Mouse (Mus musculus) midbrain, embryonic 16.5 days (tissue): ENCODE measurements around the gene Dhrs4. TPM values are rescaled to one million over a fixed set of nuclear protein-coding genes. Genes with fewer than 3 reads are reported as not detected.

Source experiments
- ATAC-seq: fragments of 200-750 bp; cut with Nextera tagmentation; 2 replicates; pipeline ENCODE4 v1.8.0; 2017; ENCODE audit warnings: moderate TSS enrichment
- H3K27ac ChIP-seq: fragments of 300-500 bp; sonication (generic); 2 replicates; pipeline ENCODE4 v1.5.1; 2014; ENCODE audit warnings: mild to moderate bottlenecking, low read length, mixed read lengths
- H3K27me3 ChIP-seq: fragments of 300-500 bp; sonication (generic); 2 replicates; pipeline ENCODE4 v1.6.1; 2014; ENCODE audit warnings: low read depth, low read length, mixed read lengths; ENCODE audit not compliant: control insufficient read depth, insufficient read depth
- H3K36me3 ChIP-seq: fragments of 300-500 bp; sonication (generic); 2 replicates; pipeline ENCODE4 v1.6.1; 2014; ENCODE audit warnings: mild to moderate bottlenecking, low read length, moderate library complexity, mixed read lengths; ENCODE audit not compliant: control insufficient read depth, insufficient read depth
- H3K4me1 ChIP-seq: fragments of 300-500 bp; sonication (generic); 2 replicates; pipeline ENCODE4 v1.6.1; 2014; ENCODE audit warnings: mild to moderate bottlenecking, low read length, mixed read lengths; ENCODE audit not compliant: control insufficient read depth, insufficient read depth
- H3K4me2 ChIP-seq: fragments of 300-500 bp; sonication (generic); 2 replicates; pipeline ENCODE4 v1.6.1; 2014; ENCODE audit warnings: mild to moderate bottlenecking, low read length, mixed read lengths
- H3K4me3 ChIP-seq: fragments of 300-500 bp; sonication (generic); 2 replicates; pipeline ENCODE4 v1.5.1; 2014; ENCODE audit warnings: low read depth, mild to moderate bottlenecking, low read length, moderate library complexity, mixed read lengths
- H3K9ac ChIP-seq: fragments of 300-500 bp; sonication (generic); 2 replicates; pipeline ENCODE4 v1.6.1; 2014; ENCODE audit warnings: low read depth, low read length, mixed read lengths
- H3K9me3 ChIP-seq: fragments of 300-500 bp; sonication (generic); replicated peaks from 2 replicates; pipeline ENCODE4 v1.6.1; 2014; ENCODE audit warnings: mild to moderate bottlenecking, low read length, mixed read lengths; ENCODE audit not compliant: control insufficient read depth, poor library complexity, severe bottlenecking
- WGBS: fragments of 180-500 bp; shearing (Covaris S2); extraction: QIAGEN DNeasy Blood & Tissue Kit; methylation state at CpG from one replicate; pipeline ENCODE4 v1.1.7; 2014; 5-methylcytosine and 5-hydroxymethylcytosine counted together
- polyA plus RNA-seq: library from polyadenylated mRNA; unstranded; fragments of >200 nt; fragmentation: Nextera tagmentation; extraction: Ambion mirVana; gene quantifications from 2 replicates; pipeline ENCODE4 v1.2.1, GENCODE M21; 2015

Gene Dhrs4
- polyA plus RNA-seq, 1 experiment from 2014 or later: 22.2 TPM

DNA sequence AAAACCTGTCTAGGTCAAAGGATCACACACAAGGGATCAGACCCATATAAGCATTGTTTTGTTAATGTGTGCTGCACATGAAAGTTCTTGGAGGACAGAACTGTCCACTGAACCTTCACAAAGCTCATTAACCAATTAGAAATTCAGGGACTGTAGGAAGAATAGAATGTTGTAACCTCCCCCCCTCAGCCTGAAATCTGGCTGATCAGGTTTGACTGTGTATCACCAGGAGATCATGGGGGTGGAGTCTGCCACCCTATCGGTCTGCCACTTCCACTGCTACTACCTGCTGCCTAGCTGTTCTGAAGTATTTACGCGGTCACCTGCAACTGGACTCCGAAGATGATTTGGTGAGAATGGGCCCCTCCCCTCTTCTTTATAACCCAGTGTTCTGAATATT lies 18.8 kb upstream of the Dhrs4 start:
- H3K36me3 ChIP-seq: no peaks in the 10 kb centered on the region
- H3K4me2 ChIP-seq: no peak overlapping the region
- H3K9me3 ChIP-seq: no peaks in the 10 kb centered on the region; the same call in 1 of the 2 replicates
- H3K4me3 ChIP-seq: no peak overlapping the region
- H3K4me1 ChIP-seq: no peaks in the 10 kb centered on the region
- no peak for ATAC-seq
- no peak overlapping the region for H3K27ac ChIP-seq
- WGBS: 66% methylated on average over 4 of the region's 4 CpGs
- no peak overlapping the region for H3K9ac ChIP-seq
- no peaks in the 10 kb centered on the region for H3K27me3 ChIP-seq

DNA sequence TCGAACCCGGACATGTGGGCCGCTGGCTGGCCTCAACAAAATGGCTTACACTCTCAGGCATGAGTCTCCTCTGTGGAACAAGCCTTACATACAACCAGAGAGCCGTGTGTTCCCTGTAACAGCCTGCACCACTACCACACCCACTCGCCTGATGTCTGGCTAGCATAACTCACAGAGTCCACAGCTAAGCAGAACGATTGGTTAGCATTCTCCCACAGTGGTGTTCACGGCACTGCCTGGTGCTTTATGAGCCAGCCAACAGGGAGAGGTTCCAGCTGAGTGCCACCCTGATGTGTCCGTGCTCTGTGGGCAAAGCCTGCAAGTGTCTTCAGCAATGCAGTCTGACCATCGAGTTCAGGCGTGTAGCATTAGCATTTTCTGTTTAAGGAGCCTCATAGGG lies 18.3 kb upstream of the Dhrs4 start:
- Histone ChIP-seq H3K4me2 (no peak overlapping the region), H3K9me3 (no peaks in the 10 kb centered on the region; the same call in 1 of the 2 replicates), H3K27me3 (no peaks in the 10 kb centered on the region), H3K36me3 (no peaks in the 10 kb centered on the region), H3K9ac (no peak overlapping the region), H3K4me3 (no peak overlapping the region), H3K27ac (no peak overlapping the region), H3K4me1 (no peaks in the 10 kb centered on the region)
- no peak for ATAC-seq
- WGBS: 78% methylated on average over 10 of the region's 10 CpGs

DNA sequence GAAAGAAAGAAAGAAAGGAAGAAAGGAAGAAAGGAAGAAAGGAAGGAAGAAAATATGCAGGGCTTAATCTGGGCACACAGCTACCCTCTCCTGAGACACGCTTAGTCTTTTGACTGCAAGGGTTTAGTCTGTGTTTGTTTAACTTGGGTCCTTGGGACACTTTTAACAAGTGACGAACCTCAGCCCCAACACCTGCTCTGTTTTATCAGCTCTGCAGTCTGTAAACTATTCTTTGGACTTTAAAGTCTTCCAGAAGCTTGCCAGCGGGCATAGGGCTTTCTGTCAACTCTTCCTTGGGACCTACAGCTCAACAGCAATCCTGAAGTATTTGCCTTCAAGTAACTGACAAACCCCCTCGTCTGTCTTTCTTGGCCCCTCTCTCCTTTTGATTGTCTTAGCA lies 16.8 kb upstream of the Dhrs4 start:
- no peaks in the 10 kb centered on the region for H3K27me3 ChIP-seq
- no peak overlapping the region for H3K4me3 ChIP-seq
- H3K36me3 ChIP-seq: no peaks in the 10 kb centered on the region
- H3K9me3 ChIP-seq: no peaks in the 10 kb centered on the region
- ATAC-seq: no peak
- no peaks in the 10 kb centered on the region for H3K4me1 ChIP-seq
- H3K27ac ChIP-seq: no peak overlapping the region
- WGBS: 60% methylated on average over 4 of the region's 4 CpGs
- no peak overlapping the region for H3K4me2 ChIP-seq
- H3K9ac ChIP-seq: no peak overlapping the region

DNA sequence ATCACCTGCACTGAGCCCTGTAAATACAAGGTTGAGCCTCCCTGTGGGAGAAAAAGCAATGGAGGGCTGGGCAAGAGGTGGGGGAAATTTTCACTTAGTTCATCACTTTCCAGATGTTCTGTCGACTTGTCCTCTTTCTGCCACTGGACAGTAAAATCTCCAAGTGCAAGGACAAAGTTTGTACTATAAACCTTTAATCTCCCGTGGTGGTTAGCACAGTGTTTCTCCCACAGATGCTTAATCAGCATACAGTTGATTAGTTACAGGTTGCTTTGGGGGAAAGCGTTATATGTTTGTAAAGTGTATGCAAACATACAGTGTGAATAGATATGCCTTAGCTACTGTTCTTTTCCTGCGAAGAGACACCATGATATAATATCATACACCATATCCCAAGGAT lies 12.1 kb upstream of the Dhrs4 start:
- ATAC-seq: no peak

DNA sequence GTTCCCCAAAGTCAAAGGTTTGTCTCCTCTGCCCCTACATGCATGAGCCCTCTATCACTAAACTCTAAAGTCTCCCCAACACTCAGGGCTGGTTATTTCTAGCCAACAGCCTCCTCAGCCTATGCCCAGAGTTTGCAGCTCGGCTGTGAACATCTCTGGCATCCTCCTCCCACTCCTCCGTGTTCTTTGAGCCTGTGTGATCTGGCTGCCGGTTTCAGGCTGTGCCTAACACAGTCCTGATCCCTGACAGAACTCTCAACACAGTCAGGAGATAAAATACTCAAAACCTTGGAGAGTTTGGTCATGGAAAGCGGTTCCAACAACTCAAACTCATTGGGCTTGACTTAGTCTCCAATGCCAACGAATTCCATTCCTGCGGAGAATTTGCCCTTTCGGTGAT lies 11.4 kb upstream of the Dhrs4 start:
- no peak overlapping the region for H3K27ac ChIP-seq
- H3K9me3 ChIP-seq: no peaks in the 10 kb centered on the region
- no peak overlapping the region for H3K4me2 ChIP-seq
- H3K27me3 ChIP-seq: no peaks in the 10 kb centered on the region
- no peak overlapping the region for H3K4me3 ChIP-seq
- no peaks in the 10 kb centered on the region for H3K36me3 ChIP-seq
- H3K9ac ChIP-seq: no peak overlapping the region
- H3K4me1 ChIP-seq: no peaks in the 10 kb centered on the region
- ATAC-seq: no peak
- WGBS: 81% methylated on average over 7 of the region's 7 CpGs

More for the DNA sequence above, 12.1 kb upstream of the Dhrs4 start:
- Histone ChIP-seq H3K4me3 (no peak overlapping the region), H3K9me3 (no peaks in the 10 kb centered on the region), H3K36me3 (no peaks in the 10 kb centered on the region), H3K27ac (no peak overlapping the region), H3K4me1 (no peaks in the 10 kb centered on the region), H3K27me3 (no peaks in the 10 kb centered on the region), H3K4me2 (no peak overlapping the region), H3K9ac (no peak overlapping the region)
- WGBS: 87% methylated on average over 4 of the region's 4 CpGs

DNA sequence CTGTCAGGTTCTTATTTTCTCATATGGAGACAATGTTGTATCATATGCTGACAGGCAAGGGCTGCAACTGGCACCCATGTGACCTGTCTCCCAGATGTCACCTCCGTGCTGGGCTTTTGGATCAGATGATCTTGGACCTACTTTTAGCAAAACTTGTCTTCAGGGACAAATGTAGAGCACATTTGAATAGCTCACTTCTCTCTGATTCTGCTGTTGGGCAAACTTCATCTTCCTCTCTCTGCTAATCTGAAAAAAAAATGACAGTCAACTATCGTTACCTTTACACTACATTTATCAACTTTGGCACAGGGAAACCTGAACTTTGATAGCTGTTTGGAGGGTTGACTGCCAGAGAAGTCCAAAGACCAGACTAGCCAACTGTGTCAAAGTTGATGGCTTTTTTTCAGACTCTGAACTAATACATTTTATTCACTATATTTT lies 10.2 kb upstream of the Dhrs4 start:
- no peak overlapping the region for H3K4me2 ChIP-seq
- H3K27ac ChIP-seq: no peak overlapping the region
- no peaks in the 10 kb centered on the region for H3K36me3 ChIP-seq
- ATAC-seq: no peak
- no peaks in the 10 kb centered on the region for H3K27me3 ChIP-seq
- WGBS: 89% methylated on average over 2 of the region's 2 CpGs
- H3K4me3 ChIP-seq: no peak overlapping the region
- no peak overlapping the region for H3K9ac ChIP-seq
- H3K9me3 ChIP-seq: no peaks in the 10 kb centered on the region
- H3K4me1 ChIP-seq: no peaks in the 10 kb centered on the region

DNA sequence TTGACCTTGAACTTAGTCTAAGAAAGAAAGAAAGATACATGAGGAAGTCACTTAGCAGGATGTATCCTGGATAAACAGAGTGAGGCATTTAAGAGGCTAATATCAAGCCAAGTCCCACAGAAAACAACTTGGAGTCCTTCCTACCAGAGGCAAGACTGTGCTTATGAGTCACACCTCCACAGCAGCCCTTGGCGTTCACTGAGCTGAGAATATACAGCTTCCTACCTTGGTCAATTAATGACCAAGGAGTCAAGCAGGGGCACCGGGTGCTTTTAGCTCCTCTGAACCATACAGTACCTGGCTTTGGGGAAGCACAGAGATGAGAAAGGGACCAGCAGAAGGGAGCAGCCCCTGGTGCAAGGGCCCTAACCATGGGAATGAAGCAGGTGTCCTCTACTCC lies 9.5 kb upstream of the Dhrs4 start:
- Histone ChIP-seq H3K4me2 (no peak overlapping the region), H3K4me1 (no peaks in the 10 kb centered on the region), H3K9ac (no peak overlapping the region), H3K4me3 (no peak overlapping the region), H3K27ac (no peak overlapping the region), H3K9me3 (no peaks in the 10 kb centered on the region), H3K36me3 (no peaks in the 10 kb centered on the region), H3K27me3 (no peaks in the 10 kb centered on the region)
- no peak for ATAC-seq
- 86% methylated on average over 2 of the region's 2 CpGs for WGBS

DNA sequence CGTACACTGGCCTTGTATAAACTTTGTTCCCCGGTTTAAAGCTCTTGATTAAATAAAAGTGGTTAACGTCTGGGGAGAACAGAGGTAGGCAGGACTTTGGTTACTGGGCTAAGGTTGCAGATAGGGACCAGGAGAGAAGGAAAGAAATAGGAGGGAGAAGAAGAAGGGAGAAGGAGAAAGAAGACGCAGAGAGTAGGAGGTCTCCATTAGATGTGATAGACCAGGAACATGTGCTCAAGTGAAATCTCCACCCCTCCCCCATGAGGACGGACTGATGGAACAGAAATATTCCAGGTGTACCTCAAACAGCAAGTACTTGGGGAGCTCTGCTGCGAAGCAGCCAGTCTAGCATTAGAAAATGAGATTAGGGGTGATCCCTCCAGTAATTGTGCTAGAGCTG lies 8.7 kb upstream of the Dhrs4 start:
- Histone ChIP-seq H3K36me3 (no peaks in the 10 kb centered on the region), H3K9ac (no peak overlapping the region), H3K27ac (no peak overlapping the region), H3K9me3 (no peaks in the 10 kb centered on the region), H3K4me3 (no peak overlapping the region), H3K27me3 (no peaks in the 10 kb centered on the region), H3K4me2 (no peak overlapping the region), H3K4me1 (no peaks in the 10 kb centered on the region)
- WGBS: 81% methylated on average over 6 of the region's 6 CpGs
- no peak for ATAC-seq

DNA sequence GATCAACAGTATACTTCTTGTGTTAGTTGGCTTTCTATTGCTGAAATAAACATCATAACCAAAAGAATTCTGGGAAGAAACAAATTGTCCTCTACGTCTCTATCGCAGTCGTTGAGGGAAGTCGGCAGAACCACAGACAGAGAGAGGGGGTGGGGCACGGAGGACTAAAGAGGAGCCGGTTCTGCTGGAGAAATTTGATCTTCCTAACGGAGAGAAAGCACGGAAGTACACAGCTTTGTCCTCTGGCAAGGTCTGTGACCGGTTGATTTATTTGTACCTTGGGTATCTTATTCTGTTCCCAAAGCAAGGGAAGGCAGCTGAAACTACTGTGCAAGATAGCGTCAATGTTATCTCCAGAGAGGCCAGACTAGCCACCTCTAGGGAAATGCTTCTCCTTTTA lies 7.8 kb upstream of the Dhrs4 start:
- H3K9ac ChIP-seq: no peak overlapping the region
- H3K4me1 ChIP-seq: no peaks in the 10 kb centered on the region
- H3K4me2 ChIP-seq: no peak overlapping the region
- no peak overlapping the region for H3K27ac ChIP-seq
- H3K9me3 ChIP-seq: no peaks in the 10 kb centered on the region
- no peaks in the 10 kb centered on the region for H3K36me3 ChIP-seq
- no peak overlapping the region for H3K4me3 ChIP-seq
- H3K27me3 ChIP-seq: no peaks in the 10 kb centered on the region
- WGBS: 21% methylated on average over 10 of the region's 10 CpGs
- no peak for ATAC-seq

DNA sequence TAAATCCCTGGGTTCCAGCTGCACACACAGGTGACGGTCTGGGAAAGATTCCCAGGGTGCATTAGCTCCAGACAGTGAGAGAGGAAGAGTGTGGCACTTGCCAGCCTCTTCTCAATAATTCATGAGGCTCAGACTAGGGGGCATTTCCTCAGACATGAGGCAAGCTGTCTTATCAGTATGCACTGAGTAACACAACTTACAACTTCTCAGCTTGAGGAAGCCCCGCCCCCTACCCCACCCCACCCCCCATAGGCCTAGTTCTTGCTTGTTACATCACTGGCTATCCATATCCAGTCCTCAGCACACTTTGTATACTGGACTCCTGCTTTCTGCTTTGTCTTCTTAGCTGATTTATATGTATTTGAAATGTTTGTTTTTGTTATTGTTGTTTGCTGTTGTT lies 2.9 kb upstream of the Dhrs4 start:
- no peak overlapping the region for H3K27ac ChIP-seq
- 52% methylated on average over 2 of the region's 2 CpGs for WGBS
- H3K36me3 ChIP-seq: no peaks in the 10 kb centered on the region
- ATAC-seq: no peak
- H3K4me1 ChIP-seq: no peaks in the 10 kb centered on the region
- no peak overlapping the region for H3K4me3 ChIP-seq
- no peak overlapping the region for H3K4me2 ChIP-seq
- no peaks in the 10 kb centered on the region for H3K27me3 ChIP-seq
- no peaks in the 10 kb centered on the region for H3K9me3 ChIP-seq
- H3K9ac ChIP-seq: no peak overlapping the region
